Mouse (Mus musculus) ES-E14 (cell line): Measurements from ENCODE around the gene 5730522E02Rik.
"Not testable (repeated sequence)": the region's sequence is repeated elsewhere in the genome, so short reads cannot be mapped to it uniquely, and the experiment has no call there.

ENCODE experiments used
- CHD2 ChIP-seq: IDR thresholded peaks from 2 replicates; pipeline ENCODE4 v1.6.1; 2014; ENCODE audit warnings: mild to moderate bottlenecking, low read depth, low read length, inconsistent platforms
- HCFC1 ChIP-seq: IDR thresholded peaks from 2 replicates; pipeline ENCODE4 v1.6.1; 2012; ENCODE audit warnings: low read length, inconsistent platforms, borderline replicate concordance; ENCODE audit not compliant: insufficient read depth
- MAFK ChIP-seq: IDR thresholded peaks from 2 replicates; pipeline ENCODE4 v1.6.1; 2014; ENCODE audit warnings: mild to moderate bottlenecking, low read depth, low read length, inconsistent platforms; ENCODE audit not compliant: insufficient read depth
- ZNF384 ChIP-seq: IDR thresholded peaks from 2 replicates; pipeline ENCODE4 v1.6.1; 2012; ENCODE audit warnings: low read depth, low read length, inconsistent platforms

- not testable (repeated sequence) for TF ChIP-seq CHD2, ZNF384, MAFK, HCFC1
Measured at GRCm38 (mm10) chr11:26213643-26214042, 3.1 kb upstream of the 5730522E02Rik start.
